Mouse (Mus musculus): Measurements from ENCODE around the gene Ncbp3. TPM values are rescaled to one million over a fixed set of nuclear protein-coding genes. Genes with fewer than 3 reads are reported as not detected.

Ncbp3 gene
- 14.3 and 15.1 TPM in 2 replicates for polyA plus RNA-seq (2016; fragmentation: Nextera tagmentation; extraction: Ambion mirVana)

GRCm38 (mm10) chr11:73047542-73047996 lies at the start of gene Ncbp3:
Ncbp3 (plus strand) TSS chr11:73047783.
- Histone ChIP-seq H3K36me3 (peaks cover 8% of the 10 kb centered on the region), H3K9me3 (no peaks in the 10 kb centered on the region), H3K4me2 (replicated peaks) (peak within 1 kb of the TSS; percentile 91), H3K4me3 (peak within 1 kb of the TSS; percentile 89), H3K27ac (peak within 1 kb of the TSS; percentile 68), H3K4me1 (peaks cover 9% of the 10 kb centered on the region), H3K27me3 (replicated peaks) (no peaks in the 10 kb centered on the region), H3K9ac (peak within 1 kb of the TSS; percentile 89)
- WGBS: under 1% methylated on average over 39 of the region's 39 CpGs
- ATAC-seq (ENCODE audit: low FRiP score, low read depth): peak; percentile 92

- Histone ChIP-seq H3K4me3 (no peak within 1 kb of the TSS), H3K36me3 (no peaks in the 10 kb centered on the region), H3K9ac (no peak within 1 kb of the TSS), H3K4me1 (no peaks in the 10 kb centered on the region), H3K27me3 (replicated peaks) (no peaks in the 10 kb centered on the region), H3K4me2 (replicated peaks) (no peak within 1 kb of the TSS), H3K27ac (no peak within 1 kb of the TSS), H3K9me3 (no peaks in the 10 kb centered on the region)
- no peak for ATAC-seq (ENCODE audit: low FRiP score, low read depth)
- WGBS: 62% methylated on average over 8 of the region's 8 CpGs
These were observed 48.8 kb upstream of the Ncbp3 start, which contains the start of gene P2rx1 for GRCm38 (mm10) chr11:72998771-72999170. P2rx1 (plus strand) TSS chr11:72999103.

GRCm38 (mm10) chr11:73001029-73001428 lies 46.6 kb upstream of the Ncbp3 start:
- no peak for ATAC-seq (ENCODE audit: low FRiP score, low read depth)
- no peaks in the 10 kb centered on the region for H3K9me3 ChIP-seq
- H3K9ac ChIP-seq: no peak overlapping the region
- no peak overlapping the region for H3K4me3 ChIP-seq
- H3K4me2 ChIP-seq (replicated peaks): no peak overlapping the region
- 14% methylated on average over 6 of the region's 6 CpGs for WGBS
- H3K4me1 ChIP-seq: no peaks in the 10 kb centered on the region
- H3K27ac ChIP-seq: no peak overlapping the region
- H3K36me3 ChIP-seq: no peaks in the 10 kb centered on the region
- no peaks in the 10 kb centered on the region for H3K27me3 ChIP-seq (replicated peaks)

- H3K9ac ChIP-seq: no peak overlapping the region
- H3K9me3 ChIP-seq: no peaks in the 10 kb centered on the region
- H3K27ac ChIP-seq: no peak overlapping the region
- H3K36me3 ChIP-seq: no peaks in the 10 kb centered on the region
- no peaks in the 10 kb centered on the region for H3K4me1 ChIP-seq
- peaks cover 5% of the 10 kb centered on the region; the same call in 1 of the 2 replicates for H3K27me3 ChIP-seq (replicated peaks)
- no peak overlapping the region for H3K4me2 ChIP-seq (replicated peaks)
- H3K4me3 ChIP-seq: no peak overlapping the region
- 5% methylated on average over 2 of the region's 2 CpGs for WGBS
- ATAC-seq (ENCODE audit: low FRiP score, low read depth): peak; percentile 61; the same call in 1 of the 2 replicates
These were observed 41.2 kb upstream of the Ncbp3 start for GRCm38 (mm10) chr11:73006377-73006776.

GRCm38 (mm10) chr11:73007113-73007512 lies 40.5 kb upstream of the Ncbp3 start:
- H3K36me3 ChIP-seq: no peaks in the 10 kb centered on the region
- H3K27me3 ChIP-seq (replicated peaks): peaks cover 5% of the 10 kb centered on the region; the same call in 1 of the 2 replicates
- no peak overlapping the region for H3K4me2 ChIP-seq (replicated peaks)
- no peak overlapping the region for H3K4me3 ChIP-seq
- H3K4me1 ChIP-seq: no peaks in the 10 kb centered on the region
- H3K9me3 ChIP-seq: no peaks in the 10 kb centered on the region
- no peak overlapping the region for H3K27ac ChIP-seq
- 84% methylated on average over 3 of the region's 3 CpGs for WGBS
- no peak for ATAC-seq (ENCODE audit: low FRiP score, low read depth)
- no peak overlapping the region for H3K9ac ChIP-seq

GRCm38 (mm10) chr11:73007698-73008481 lies 39.7 kb upstream of the Ncbp3 start:
- Histone ChIP-seq H3K4me3 (no peak overlapping the region), H3K9ac (no peak overlapping the region), H3K27ac (no peak overlapping the region), H3K27me3 (replicated peaks) (peaks cover 5% of the 10 kb centered on the region; the same call in 1 of the 2 replicates), H3K4me1 (no peaks in the 10 kb centered on the region), H3K4me2 (replicated peaks) (no peak overlapping the region), H3K9me3 (no peaks in the 10 kb centered on the region), H3K36me3 (no peaks in the 10 kb centered on the region)
- 0 out of 2 replicates have a peak, but pooled peaks have one; percentile 17 for ATAC-seq (ENCODE audit: low FRiP score, low read depth)
- 67% methylated on average over 11 of the region's 11 CpGs for WGBS

- Histone ChIP-seq H3K9ac (no peak overlapping the region), H3K9me3 (no peaks in the 10 kb centered on the region), H3K4me3 (no peak overlapping the region), H3K27me3 (replicated peaks) (peaks cover 5% of the 10 kb centered on the region; the same call in 1 of the 2 replicates), H3K4me2 (replicated peaks) (no peak overlapping the region), H3K36me3 (no peaks in the 10 kb centered on the region), H3K27ac (no peak overlapping the region), H3K4me1 (no peaks in the 10 kb centered on the region)
- ATAC-seq (ENCODE audit: low FRiP score, low read depth): no peak
- WGBS: 59% methylated on average over 2 of the region's 2 CpGs
These were observed 38.8 kb upstream of the Ncbp3 start for GRCm38 (mm10) chr11:73008826-73009225.

- Histone ChIP-seq H3K27ac (no peak overlapping the region), H3K4me2 (replicated peaks) (no peak overlapping the region), H3K4me1 (no peaks in the 10 kb centered on the region), H3K27me3 (replicated peaks) (peaks cover 5% of the 10 kb centered on the region; the same call in 1 of the 2 replicates), H3K36me3 (no peaks in the 10 kb centered on the region), H3K4me3 (no peak overlapping the region), H3K9ac (no peak overlapping the region), H3K9me3 (no peaks in the 10 kb centered on the region)
- WGBS: 56% methylated on average over 13 of the region's 13 CpGs
- no peak for ATAC-seq (ENCODE audit: low FRiP score, low read depth)
These were observed 37.9 kb upstream of the Ncbp3 start for GRCm38 (mm10) chr11:73009531-73010274.

GRCm38 (mm10) chr11:73013981-73014380 lies 33.6 kb upstream of the Ncbp3 start:
- Histone ChIP-seq H3K9me3 (no peaks in the 10 kb centered on the region), H3K27ac (no peak overlapping the region), H3K4me1 (peaks cover 6% of the 10 kb centered on the region; the same call in 1 of the 2 replicates), H3K27me3 (replicated peaks) (peaks cover 5% of the 10 kb centered on the region; the same call in 1 of the 2 replicates), H3K36me3 (no peaks in the 10 kb centered on the region), H3K9ac (no peak overlapping the region), H3K4me3 (no peak overlapping the region), H3K4me2 (replicated peaks) (no peak overlapping the region)
- WGBS: 80% methylated on average over 5 of the region's 5 CpGs
- ATAC-seq (ENCODE audit: low FRiP score, low read depth): no peak

- Histone ChIP-seq H3K9ac (no peak overlapping the region), H3K36me3 (no peaks in the 10 kb centered on the region), H3K27ac (no peak overlapping the region), H3K4me1 (peaks cover 15% of the 10 kb centered on the region), H3K4me2 (replicated peaks) (no peak overlapping the region), H3K9me3 (no peaks in the 10 kb centered on the region), H3K4me3 (no peak overlapping the region), H3K27me3 (replicated peaks) (peaks cover 8% of the 10 kb centered on the region; the same call in 1 of the 2 replicates)
- no peak for ATAC-seq (ENCODE audit: low FRiP score, low read depth)
- 80% methylated on average over 4 of the region's 4 CpGs for WGBS
These were observed 32.7 kb upstream of the Ncbp3 start for GRCm38 (mm10) chr11:73014831-73015344.

- no peak overlapping the region for H3K4me2 ChIP-seq (replicated peaks)
- H3K9me3 ChIP-seq: no peaks in the 10 kb centered on the region
- WGBS: 74% methylated on average over 5 of the region's 5 CpGs
- H3K27me3 ChIP-seq (replicated peaks): peaks cover 12% of the 10 kb centered on the region
- no peak overlapping the region for H3K27ac ChIP-seq
- peaks cover 15% of the 10 kb centered on the region for H3K4me1 ChIP-seq
- H3K9ac ChIP-seq: no peak overlapping the region
- no peak for ATAC-seq (ENCODE audit: low FRiP score, low read depth)
- H3K36me3 ChIP-seq: no peaks in the 10 kb centered on the region
- H3K4me3 ChIP-seq: no peak overlapping the region
These were observed 32.0 kb upstream of the Ncbp3 start for GRCm38 (mm10) chr11:73015391-73016102.
